Mouse (Mus musculus) T-cell, adult 66 days (primary cell): ENCODE data around the gene Vat1l. TPM values are rescaled to one million over a fixed set of nuclear protein-coding genes. Genes with fewer than 3 reads are reported as not detected.

Experiments used
- total RNA-seq, 2 experiments: library from RNA; stranded (reverse); gene quantifications; 3 replicates in 1 of 2; 4 replicates in 1 of 2; pipeline ENCODE4 v1.2.4; 2023

Gene Vat1l
- total RNA-seq = not detected

GRCm38 (mm10) chr8:114205221-114205901 is at the start of gene Vat1l:
Gene Vat1l (plus strand): TSS chr8:114205612.

GRCm38 (mm10) chr8:114417786-114418185 is 212.4 kb downstream of the Vat1l start, which contains the start of gene Clec3a:
Gene Clec3a (plus strand): TSS chr8:114418086.

Other genes with a start within 250 kb of the Vat1l start
- gene Nudt7, start 72.1 kb upstream of the Vat1l start, total RNA-seq = 1 to 10 TPM; 7.3 to 8.1 TPM
- gene Clec3a, start 212.5 kb downstream of the Vat1l start, total RNA-seq = not detected
- gene Wwox, start 234.0 kb downstream of the Vat1l start, total RNA-seq = 10 to 100 TPM; 18.4 to 26.4 TPM